Comparison of ENCODE assay signal across 25 mouse cellular contexts in the genomic region with DNA sequence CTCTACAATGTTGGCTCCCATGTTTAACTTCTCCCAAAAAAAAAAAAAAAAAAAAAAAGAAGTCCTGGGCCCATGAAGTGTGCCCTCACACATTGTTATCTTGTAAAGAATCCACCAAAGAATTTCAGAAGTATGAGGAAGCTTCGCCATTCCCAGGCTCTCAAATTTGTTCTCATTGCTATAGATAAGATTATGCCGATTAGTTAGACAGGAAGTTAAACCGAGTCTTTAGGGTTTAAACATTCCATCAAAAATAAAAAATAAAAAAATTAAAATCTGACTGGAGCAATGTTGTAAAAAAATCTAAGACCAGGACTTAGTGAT. TPM values are rescaled to one million over a fixed set of nuclear protein-coding genes. Genes with fewer than 3 reads are reported as not detected.
DNase-seq lines count a peak whose midpoint lies in the region; ATAC-seq and TF ChIP-seq lines count a peak whose summit lies in the region.
"Had no signal": no experiment of that assay in that cellular context is flagged by ENCODE, and none has a peak within 500 bp of the region (broad histone marks: within the 10 kb centered on the region; RNA-seq: fewer than 3 reads in every experiment).

No protein-coding gene starts in this region.

- 35% methylated on average over 3 of the region's 3 CpGs for WGBS in liver, embryonic 13.5 days (ENCODE audit: insufficient replicate concordance)
- WGBS in liver, postnatal 0 days (ENCODE audit: insufficient replicate concordance) = 53% methylated on average over 3 of the region's 3 CpGs
- WGBS in lung, postnatal 0 days = 50% methylated on average over 3 of the region's 3 CpGs
- WGBS in stomach, postnatal 0 days = 45% methylated on average over 3 of the region's 3 CpGs
- WGBS in hindbrain, embryonic 13.5 days = 91% methylated on average over 3 of the region's 3 CpGs

- H3K27me3 ChIP-seq in erythroblast, embryonic 14.5 days (ENCODE audit: control insufficient read depth) = no peaks in the 10 kb centered on the region
- H3K27me3 ChIP-seq in liver, embryonic 13.5 days = no peaks in the 10 kb centered on the region
- no peaks in the 10 kb centered on the region for H3K27me3 ChIP-seq in liver, postnatal 0 days (ENCODE audit: insufficient read depth, low read length)
- no peaks in the 10 kb centered on the region for H3K27me3 ChIP-seq in lung, postnatal 0 days (replicated peaks; ENCODE audit: insufficient read depth, low read length)
- H3K27me3 ChIP-seq in stomach, postnatal 0 days (ENCODE audit: control insufficient read depth, insufficient read depth, low read length) = no peaks in the 10 kb centered on the region
- H3K27me3 ChIP-seq in hindbrain, embryonic 13.5 days = no peaks in the 10 kb centered on the region
- H3K27me3 ChIP-seq: CH12.LX; embryonic facial prominence, embryonic 12.5 days; forebrain, embryonic 13.5 days; forebrain, embryonic 15.5 days had no signal

- 0 out of 2 replicates have a peak overlapping the region, but pooled peaks have one; percentile 31 for H3K9ac ChIP-seq in liver, embryonic 13.5 days
- no peak overlapping the region for H3K9ac ChIP-seq in liver, postnatal 0 days (replicated peaks)
- no peak overlapping the region for H3K9ac ChIP-seq in lung, postnatal 0 days (replicated peaks; ENCODE audit: low read depth)
- no peak overlapping the region for H3K9ac ChIP-seq in stomach, postnatal 0 days (ENCODE audit: low read length)
- no peak overlapping the region for H3K9ac ChIP-seq in hindbrain, embryonic 13.5 days
- H3K9ac ChIP-seq: embryonic facial prominence, embryonic 12.5 days; forebrain, embryonic 13.5 days; forebrain, embryonic 15.5 days; forebrain, postnatal 0 days had no signal

- no peak for DNase-seq in liver, embryonic 13.5 days
- no peak for DNase-seq in liver, postnatal 0 days
- DNase-seq in lung, postnatal 0 days (ENCODE audit: low spot score) = no peak
- DNase-seq in lung, postnatal 36 days = no peak
- DNase-seq in stomach, postnatal 0 days (ENCODE audit: low spot score) = no peak
- DNase-seq: adrenal gland, adult 8-10 months; adrenal gland, postnatal 14 days; adrenal gland, postnatal 36 days; B cell, adult 2 months; cerebellum, adult 11-12 months; cerebellum, adult 2 months; cerebellum, adult 9-10 months; cerebellum, postnatal 10 days; cerebellum, postnatal 25 days; forebrain, postnatal 0 days had no signal

- no peak for ATAC-seq in erythroblast, adult 5-6 weeks (replicated peaks; ENCODE audit: low FRiP score, poor library complexity, severe bottlenecking)
- no peak for ATAC-seq in liver, embryonic 13.5 days (ENCODE audit: low read depth)
- ATAC-seq in liver, postnatal 0 days = no peak
- no peak for ATAC-seq in lung, postnatal 0 days
- ATAC-seq in stomach, postnatal 0 days (ENCODE audit: low FRiP score, low TSS enrichment) = no peak
- no peak for ATAC-seq in hindbrain, embryonic 13.5 days (ENCODE audit: low FRiP score)
- ATAC-seq: CD4-positive, CD25-positive, alpha-beta regulatory T cell, adult 4 months; forebrain, embryonic 13.5 days; forebrain, embryonic 15.5 days; forebrain, postnatal 0 days had no signal

- TF ChIP-seq EP300 in liver, postnatal 0 days (IDR thresholded peaks at IDR 0.05; ENCODE audit: low read depth) = no peak
- TF ChIP-seq EP300 in lung, postnatal 0 days (IDR thresholded peaks at IDR 0.05) = peak; percentile 83
- no peak for TF ChIP-seq EP300 in stomach, postnatal 0 days (optimal IDR thresholded peaks at IDR 0.05)

- no peaks in the 10 kb centered on the region for H3K9me3 ChIP-seq in erythroblast, embryonic 14.5 days (ENCODE audit: control insufficient read depth, low read length)
- H3K9me3 ChIP-seq in liver, embryonic 13.5 days (replicated peaks) = no peaks in the 10 kb centered on the region
- no peaks in the 10 kb centered on the region for H3K9me3 ChIP-seq in liver, postnatal 0 days (ENCODE audit: low read length)
- H3K9me3 ChIP-seq in lung, postnatal 0 days (ENCODE audit: low read length) = no peaks in the 10 kb centered on the region
- no peaks in the 10 kb centered on the region for H3K9me3 ChIP-seq in stomach, postnatal 0 days (ENCODE audit: control insufficient read depth, low read length)
- H3K9me3 ChIP-seq in hindbrain, embryonic 13.5 days = no peaks in the 10 kb centered on the region
- H3K9me3 ChIP-seq: embryonic facial prominence, embryonic 10.5 days; embryonic facial prominence, embryonic 12.5 days; forebrain, embryonic 13.5 days; forebrain, embryonic 15.5 days; G1E had no signal

- H3K36me3 ChIP-seq in erythroblast, embryonic 14.5 days (ENCODE audit: control insufficient read depth) = peaks cover 90% of the 10 kb centered on the region
- peaks cover 20% of the 10 kb centered on the region for H3K36me3 ChIP-seq in liver, embryonic 13.5 days
- H3K36me3 ChIP-seq in liver, postnatal 0 days (replicated peaks; ENCODE audit: insufficient read depth, low read length) = peaks cover 14% of the 10 kb centered on the region
- no peaks in the 10 kb centered on the region for H3K36me3 ChIP-seq in lung, postnatal 0 days (ENCODE audit: insufficient read depth, low read length)
- H3K36me3 ChIP-seq in stomach, postnatal 0 days (ENCODE audit: control insufficient read depth, insufficient read depth, low read length) = no peaks in the 10 kb centered on the region
- peaks cover 3% of the 10 kb centered on the region; the same call in 1 of the 2 replicates for H3K36me3 ChIP-seq in hindbrain, embryonic 13.5 days
- H3K36me3 ChIP-seq: embryonic facial prominence, embryonic 10.5 days; embryonic facial prominence, embryonic 12.5 days; forebrain, embryonic 15.5 days had no signal

- H3K4me1 ChIP-seq in erythroblast, embryonic 14.5 days (ENCODE audit: control insufficient read depth) = peaks cover 89% of the 10 kb centered on the region
- peaks cover 81% of the 10 kb centered on the region for H3K4me1 ChIP-seq in liver, embryonic 13.5 days (replicated peaks)
- H3K4me1 ChIP-seq in liver, postnatal 0 days (ENCODE audit: insufficient read depth) = peaks cover 41% of the 10 kb centered on the region
- H3K4me1 ChIP-seq in lung, postnatal 0 days (ENCODE audit: insufficient read depth, low read depth, low read length) = no peaks in the 10 kb centered on the region
- no peaks in the 10 kb centered on the region for H3K4me1 ChIP-seq in stomach, postnatal 0 days (replicated peaks; ENCODE audit: control insufficient read depth, insufficient read depth)
- H3K4me1 ChIP-seq in hindbrain, embryonic 13.5 days (replicated peaks) = peaks cover 7% of the 10 kb centered on the region; the same call in 1 of the 2 replicates
- H3K4me1 ChIP-seq: embryonic facial prominence, embryonic 12.5 days had no signal

- TF ChIP-seq CTCF in liver, postnatal 0 days (IDR thresholded peaks at IDR 0.05; ENCODE audit: low read depth) = no peak
- TF ChIP-seq CTCF in lung, postnatal 0 days (IDR thresholded peaks at IDR 0.05) = no peak
- TF ChIP-seq CTCF in stomach, postnatal 0 days (IDR thresholded peaks at IDR 0.05; ENCODE audit: low read depth) = no peak

- H3K27ac ChIP-seq in liver, embryonic 13.5 days = peak overlapping the region; percentile 78
- H3K27ac ChIP-seq in liver, postnatal 0 days (ENCODE audit: low read depth) = no peak overlapping the region
- no peak overlapping the region for H3K27ac ChIP-seq in lung, postnatal 0 days (ENCODE audit: low read length)
- H3K27ac ChIP-seq in stomach, postnatal 0 days (replicated peaks) = peak overlapping the region; percentile 45; the same call in 1 of the 2 replicates
- H3K27ac ChIP-seq in hindbrain, embryonic 13.5 days = no peak overlapping the region
- H3K27ac ChIP-seq: embryonic facial prominence, embryonic 10.5 days; embryonic facial prominence, embryonic 12.5 days; forebrain, embryonic 13.5 days; forebrain, embryonic 15.5 days had no signal

- H3K4me2 ChIP-seq in liver, embryonic 13.5 days = peak overlapping the region; percentile 39
- H3K4me2 ChIP-seq in liver, postnatal 0 days (ENCODE audit: low read depth, low read length) = no peak overlapping the region
- H3K4me2 ChIP-seq in lung, postnatal 0 days (replicated peaks; ENCODE audit: low read depth, low read length) = no peak overlapping the region
- no peak overlapping the region for H3K4me2 ChIP-seq in stomach, postnatal 0 days (replicated peaks; ENCODE audit: low read depth)
- no peak overlapping the region for H3K4me2 ChIP-seq in hindbrain, embryonic 13.5 days
- H3K4me2 ChIP-seq: embryonic facial prominence, embryonic 12.5 days; forebrain, embryonic 13.5 days; forebrain, embryonic 15.5 days had no signal

- peak overlapping the region; percentile 15 for H3K4me3 ChIP-seq in erythroblast, embryonic 14.5 days (replicated peaks)
- H3K4me3 ChIP-seq in liver, embryonic 13.5 days (replicated peaks) = no peak overlapping the region
- H3K4me3 ChIP-seq in liver, postnatal 0 days (ENCODE audit: low read depth, low read length) = no peak overlapping the region
- H3K4me3 ChIP-seq in lung, postnatal 0 days (ENCODE audit: low read depth, low read length) = no peak overlapping the region
- H3K4me3 ChIP-seq in stomach, postnatal 0 days (ENCODE audit: low read depth, low read length) = no peak overlapping the region
- no peak overlapping the region for H3K4me3 ChIP-seq in hindbrain, embryonic 13.5 days
- H3K4me3 ChIP-seq: embryonic facial prominence, embryonic 10.5 days; embryonic facial prominence, embryonic 12.5 days; forebrain, embryonic 13.5 days; forebrain, embryonic 15.5 days had no signal

RNA-seq across cellular contexts. Expression of a gene that starts 36.4 kb away (rescaled TPM):
- polyA plus RNA-seq in erythroblast, embryonic 14.5 days (2012) = 9.2 and 14.3 TPM in 2 replicates
- total RNA-seq in erythroblast, adult 5-6 weeks (2015; ENCODE audit: low replicate concordance) = 96.1 and 126 TPM in 2 replicates
- 118 and 177 TPM in 2 replicates for total RNA-seq in erythroblast, adult 5-6 weeks (2017; ENCODE audit: low replicate concordance)
- polyA plus RNA-seq in liver, embryonic 13.5 days (2015; fragmentation: Nextera tagmentation; extraction: Ambion mirVana) = 6.2 and 7.7 TPM in 2 replicates
- 6.6 and 7.0 TPM in 2 replicates for polyA plus RNA-seq in liver, postnatal 0 days (2015; fragmentation: Nextera tagmentation; extraction: Ambion mirVana)
- 8.1 and 9.1 TPM in 2 replicates for polyA plus RNA-seq in lung, postnatal 0 days (2015; fragmentation: Nextera tagmentation; extraction: Ambion mirVana)
- polyA plus RNA-seq in stomach, postnatal 0 days (2015; fragmentation: Nextera tagmentation; extraction: Ambion mirVana) = 6.9 and 7.5 TPM in 2 replicates
- polyA plus RNA-seq in hindbrain, embryonic 13.5 days (2015; fragmentation: Nextera tagmentation; extraction: Ambion mirVana) = 12.7 and 12.8 TPM in 2 replicates

Comparison
In these comparisons a context has a peak if more than half of its experiments do, and no peak if none do; other contexts are left out.
1. H3K27ac ChIP-seq: peak in liver, embryonic 13.5 days (single experiment) and stomach, postnatal 0 days (single experiment); none in liver, postnatal 0 days (single experiment), lung, postnatal 0 days (single experiment) and hindbrain, embryonic 13.5 days (single experiment).